ENCODE assay signal across 17 mouse cellular contexts in genomic region chr14:117487161-117487754, GRCm38 (mm10).
DNase-seq lines count a peak whose midpoint lies in the region; ATAC-seq and TF ChIP-seq lines count a peak whose summit lies in the region.
"Had no signal": no experiment of that assay in that cellular context is flagged by ENCODE, and none has a peak within 500 bp of the region (broad histone marks: within the 10 kb centered on the region; RNA-seq: fewer than 3 reads in every experiment).

No protein-coding gene starts in this region.

- intact Hi-C loops in gastrocnemius, postnatal 36 days (cut with DNase I) = no loop called here

- DNase-seq in forebrain, embryonic 11.5 days (ENCODE audit: low spot score) = no peak
- peak; percentile 58 for DNase-seq in brain, embryonic 14.5 days (ENCODE audit: low read depth)
- DNase-seq in gastrocnemius, postnatal 36 days = no peak
- DNase-seq: cerebellum, adult 2 months; heart, adult 18-20 months; liver, postnatal 0 days; lung, postnatal 36 days; right cerebral cortex, postnatal 14 days; thymus, postnatal 4 days had no signal

- ATAC-seq in forebrain, embryonic 11.5 days (replicated peaks; ENCODE audit: low FRiP score) = peak; percentile 63
- no peak for ATAC-seq in forebrain, embryonic 16.5 days
- ATAC-seq in intestine, embryonic 15.5 days = peak; percentile 41; the same call in 1 of the 2 replicates
- ATAC-seq in midbrain, embryonic 16.5 days = peak; percentile 76; the same call in 1 of the 2 replicates
- no peak for ATAC-seq in frontal cortex, adult (ENCODE audit: low TSS enrichment)
- ATAC-seq in CD4-positive, CD25-positive, alpha-beta regulatory T cell, adult 4 months = no peak
- ATAC-seq: liver, postnatal 0 days had no signal

- TF ChIP-seq CTCF in brain, embryonic 14.5 days (IDR thresholded peaks at IDR 0.05; ENCODE audit: borderline replicate concordance, extremely low read depth, insufficient read depth, insufficient read length) = no peak

- H3K27me3 ChIP-seq in forebrain, embryonic 11.5 days (ENCODE audit: control insufficient read depth, insufficient read depth, low read length) = no peaks in the 10 kb centered on the region
- H3K27me3 ChIP-seq in forebrain, embryonic 16.5 days (replicated peaks; ENCODE audit: control insufficient read depth, insufficient read depth, low read length) = no peaks in the 10 kb centered on the region
- H3K27me3 ChIP-seq in intestine, embryonic 15.5 days (replicated peaks) = no peaks in the 10 kb centered on the region
- no peaks in the 10 kb centered on the region for H3K27me3 ChIP-seq in midbrain, embryonic 16.5 days (ENCODE audit: control insufficient read depth, insufficient read depth, low read depth, low read length)
- H3K27me3 ChIP-seq: hindbrain, embryonic 15.5 days; limb, embryonic 13.5 days had no signal

- H3K4me1 ChIP-seq in forebrain, embryonic 11.5 days (replicated peaks; ENCODE audit: control insufficient read depth, insufficient read depth, low read length) = no peaks in the 10 kb centered on the region
- H3K4me1 ChIP-seq in forebrain, embryonic 16.5 days (replicated peaks; ENCODE audit: control insufficient read depth, insufficient read depth, low read length) = no peaks in the 10 kb centered on the region; the same call in 1 of the 2 replicates
- H3K4me1 ChIP-seq in intestine, embryonic 15.5 days (replicated peaks) = no peaks in the 10 kb centered on the region
- H3K4me1 ChIP-seq in midbrain, embryonic 16.5 days (ENCODE audit: control insufficient read depth, insufficient read depth, low read length) = no peaks in the 10 kb centered on the region
- H3K4me1 ChIP-seq: limb, embryonic 13.5 days had no signal

- no peaks in the 10 kb centered on the region for H3K36me3 ChIP-seq in forebrain, embryonic 11.5 days (ENCODE audit: control insufficient read depth, insufficient read depth, low read length)
- no peaks in the 10 kb centered on the region for H3K36me3 ChIP-seq in forebrain, embryonic 16.5 days (ENCODE audit: control insufficient read depth, insufficient read depth)
- H3K36me3 ChIP-seq in intestine, embryonic 15.5 days = no peaks in the 10 kb centered on the region
- H3K36me3 ChIP-seq in midbrain, embryonic 16.5 days (ENCODE audit: control insufficient read depth, insufficient read depth, low read length) = no peaks in the 10 kb centered on the region
- H3K36me3 ChIP-seq: hindbrain, embryonic 15.5 days; limb, embryonic 13.5 days had no signal

- no peak for TF ChIP-seq POLR2A in brain, embryonic 14.5 days (IDR thresholded peaks at IDR 0.05; ENCODE audit: borderline replicate concordance, extremely low read depth, insufficient read depth, insufficient read length, poor library complexity, severe bottlenecking)

- no peaks in the 10 kb centered on the region for H3K9me3 ChIP-seq in forebrain, embryonic 11.5 days (ENCODE audit: control insufficient read depth, low read length)
- no peaks in the 10 kb centered on the region for H3K9me3 ChIP-seq in forebrain, embryonic 16.5 days (ENCODE audit: control insufficient read depth, low read length)
- H3K9me3 ChIP-seq in intestine, embryonic 15.5 days = no peaks in the 10 kb centered on the region
- H3K9me3 ChIP-seq in midbrain, embryonic 16.5 days (replicated peaks; ENCODE audit: control insufficient read depth, low read length, poor library complexity, severe bottlenecking) = no peaks in the 10 kb centered on the region
- H3K9me3 ChIP-seq: hindbrain, embryonic 15.5 days; limb, embryonic 13.5 days had no signal

- 70% methylated on average over 4 of the region's 4 CpGs for WGBS in forebrain, embryonic 11.5 days
- 68% methylated on average over 4 of the region's 4 CpGs for WGBS in forebrain, embryonic 16.5 days
- 59% methylated on average over 4 of the region's 4 CpGs for WGBS in intestine, embryonic 15.5 days
- WGBS in midbrain, embryonic 16.5 days = 43% methylated on average over 4 of the region's 4 CpGs

- H3K9ac ChIP-seq in forebrain, embryonic 11.5 days (ENCODE audit: low read length) = no peak overlapping the region
- H3K9ac ChIP-seq in forebrain, embryonic 16.5 days (replicated peaks; ENCODE audit: low read depth, low read length) = no peak overlapping the region
- no peak overlapping the region for H3K9ac ChIP-seq in intestine, embryonic 15.5 days
- H3K9ac ChIP-seq in midbrain, embryonic 16.5 days (ENCODE audit: low read depth, low read length) = no peak overlapping the region
- H3K9ac ChIP-seq: hindbrain, embryonic 15.5 days; limb, embryonic 13.5 days; liver, postnatal 0 days had no signal

- no peak overlapping the region for H3K4me3 ChIP-seq in forebrain, embryonic 11.5 days (ENCODE audit: low read depth, low read length)
- no peak overlapping the region for H3K4me3 ChIP-seq in forebrain, embryonic 16.5 days (replicated peaks; ENCODE audit: low read length)
- H3K4me3 ChIP-seq in intestine, embryonic 15.5 days (replicated peaks) = no peak overlapping the region
- no peak overlapping the region for H3K4me3 ChIP-seq in midbrain, embryonic 16.5 days (ENCODE audit: low read depth, low read length)
- H3K4me3 ChIP-seq: erythroblast, embryonic 14.5 days; hindbrain, embryonic 15.5 days; limb, embryonic 13.5 days had no signal

- no peak overlapping the region for H3K4me2 ChIP-seq in forebrain, embryonic 11.5 days (ENCODE audit: low read depth, low read length, severe bottlenecking)
- no peak overlapping the region for H3K4me2 ChIP-seq in forebrain, embryonic 16.5 days (ENCODE audit: low read length)
- H3K4me2 ChIP-seq in intestine, embryonic 15.5 days (replicated peaks) = no peak overlapping the region
- H3K4me2 ChIP-seq in midbrain, embryonic 16.5 days (ENCODE audit: low read length) = no peak overlapping the region
- H3K4me2 ChIP-seq: hindbrain, embryonic 15.5 days; limb, embryonic 13.5 days had no signal

- H3K27ac ChIP-seq in forebrain, embryonic 11.5 days (ENCODE audit: low read depth, low read length) = no peak overlapping the region
- no peak overlapping the region for H3K27ac ChIP-seq in forebrain, embryonic 16.5 days (ENCODE audit: low read length)
- H3K27ac ChIP-seq in intestine, embryonic 15.5 days = no peak overlapping the region
- no peak overlapping the region for H3K27ac ChIP-seq in midbrain, embryonic 16.5 days (ENCODE audit: low read length)
- H3K27ac ChIP-seq: hindbrain, embryonic 15.5 days; limb, embryonic 13.5 days had no signal

Comparison
In these comparisons a context has a peak if more than half of its experiments do, and no peak if none do; other contexts are left out.
1. ATAC-seq: peak in forebrain, embryonic 11.5 days (single experiment), intestine, embryonic 15.5 days (single experiment) and midbrain, embryonic 16.5 days (single experiment); none in forebrain, embryonic 16.5 days (single experiment), frontal cortex, adult (single experiment) and CD4-positive, CD25-positive, alpha-beta regulatory T cell, adult 4 months (single experiment).